Mouse (Mus musculus): ENCODE measurements around the gene Sae1.

GRCm38 (mm10) chr7:16404315-16405072 lies 16.9 kb upstream of the Sae1 start:
- TF ChIP-seq POLR2A (IDR thresholded peaks at IDR 0.05; ENCODE audit: extremely low read depth, insufficient read depth, low read length) (no peak), CTCF (IDR thresholded peaks at IDR 0.05; ENCODE audit: extremely low read depth, insufficient read depth, low read length) (no peak)

Measured in cortical plate, adult 2 months (tissue).